Mouse (Mus musculus) embryonic facial prominence, embryonic 11.5 days (tissue): ENCODE data around the gene Gm21974. TPM values are rescaled to one million over a fixed set of nuclear protein-coding genes. Genes with fewer than 3 reads are reported as not detected.

ENCODE experiments used
- ATAC-seq: fragments of 200-750 bp; cut with Nextera tagmentation; replicated peaks from 2 replicates; pipeline ENCODE4 v1.8.0; 2017; ENCODE audit warnings: low read depth; ENCODE audit not compliant: insufficient number of reproducible peaks, low FRiP score, low TSS enrichment
- DNase-seq: peaks from one replicate; pipeline ENCODE4 v3.0.0-alpha.2; 2015; ENCODE audit warnings: low spot score
- H3K27ac ChIP-seq: fragments of 300-500 bp; sonication (generic); replicated peaks from 2 replicates; pipeline ENCODE4 v1.5.1; 2014; ENCODE audit warnings: mild to moderate bottlenecking, low read depth, low read length, control low read depth
- H3K27me3 ChIP-seq: fragments of 300-500 bp; sonication (generic); 2 replicates; pipeline ENCODE4 v1.6.1; 2014; ENCODE audit warnings: mild to moderate bottlenecking, low read length, moderate library complexity, mixed read lengths; ENCODE audit not compliant: control insufficient read depth, insufficient read depth
- H3K36me3 ChIP-seq: fragments of 300-500 bp; sonication (generic); replicated peaks from 2 replicates; pipeline ENCODE4 v1.6.1; 2014; ENCODE audit warnings: low read depth, mild to moderate bottlenecking, low read length, moderate library complexity, mixed read lengths; ENCODE audit not compliant: control insufficient read depth, insufficient read depth
- H3K4me1 ChIP-seq: fragments of 300-500 bp; sonication (generic); 2 replicates; pipeline ENCODE4 v1.6.1; 2014; ENCODE audit warnings: low read length, mixed read lengths; ENCODE audit not compliant: control insufficient read depth, insufficient read depth
- H3K4me2 ChIP-seq: fragments of 300-500 bp; sonication (generic); 2 replicates; pipeline ENCODE4 v1.6.1; 2014; ENCODE audit warnings: low read depth, mild to moderate bottlenecking, control low read depth, low read length, moderate library complexity
- H3K4me3 ChIP-seq: fragments of 300-500 bp; sonication (generic); 2 replicates; pipeline ENCODE4 v1.5.1; 2014; ENCODE audit warnings: low read depth, low read length, control low read depth
- H3K9ac ChIP-seq: fragments of 300-500 bp; sonication (generic); replicated peaks from 2 replicates; pipeline ENCODE4 v1.6.1; 2014; ENCODE audit warnings: mild to moderate bottlenecking, control low read depth, low read length
- H3K9me3 ChIP-seq: fragments of 300-500 bp; sonication (generic); replicated peaks from 2 replicates; pipeline ENCODE4 v1.6.1; 2016; ENCODE audit warnings: mild to moderate bottlenecking, low read length, inconsistent platforms, mixed read lengths; ENCODE audit not compliant: control insufficient read depth
- WGBS: fragments of 180-500 bp; shearing (Covaris S2); extraction: QIAGEN DNeasy Blood & Tissue Kit; methylation state at CpG from one replicate; pipeline ENCODE4 v1.1.7; 2014; 5-methylcytosine and 5-hydroxymethylcytosine counted together
- polyA plus RNA-seq: library from polyadenylated mRNA; unstranded; fragments of >200 nt; fragmentation: Nextera tagmentation; extraction: Ambion mirVana; gene quantifications from 2 replicates; pipeline ENCODE4 v1.2.1, GENCODE M21; 2014

Gene Gm21974
- polyA plus RNA-seq, 1 experiment from 2014 or later: not detected

DNA sequence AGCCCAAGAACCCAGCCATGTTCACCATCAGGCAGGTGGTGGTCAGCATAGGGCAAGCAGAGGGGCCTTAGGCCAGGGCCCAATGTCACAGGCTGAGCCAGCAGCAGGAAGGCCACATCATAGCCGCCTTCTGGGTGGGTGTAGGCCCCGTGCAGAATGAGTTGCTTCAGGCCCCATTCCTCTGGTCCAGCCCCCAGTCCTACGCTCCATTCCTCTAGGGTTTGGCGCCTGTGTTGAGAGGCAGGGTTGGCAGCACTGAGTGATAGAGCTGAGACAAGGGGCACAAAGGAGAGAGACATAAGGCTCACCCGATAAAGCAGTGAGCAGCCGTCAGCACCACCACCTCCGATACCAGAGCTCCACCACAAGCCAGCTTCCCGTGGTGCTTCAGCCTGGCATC, 8.1 kb downstream of the Gm21974 start:
- H3K4me3 ChIP-seq: no peak overlapping the region
- H3K27me3 ChIP-seq: no peaks in the 10 kb centered on the region
- H3K36me3 ChIP-seq: peaks cover 19% of the 10 kb centered on the region
- no peak overlapping the region for H3K27ac ChIP-seq
- DNase-seq (no peak), ATAC-seq (no peak)
- H3K4me1 ChIP-seq: no peaks in the 10 kb centered on the region
- no peak overlapping the region for H3K4me2 ChIP-seq
- no peaks in the 10 kb centered on the region for H3K9me3 ChIP-seq
- no peak overlapping the region for H3K9ac ChIP-seq
- 83% methylated on average over 8 of the region's 8 CpGs for WGBS

DNA sequence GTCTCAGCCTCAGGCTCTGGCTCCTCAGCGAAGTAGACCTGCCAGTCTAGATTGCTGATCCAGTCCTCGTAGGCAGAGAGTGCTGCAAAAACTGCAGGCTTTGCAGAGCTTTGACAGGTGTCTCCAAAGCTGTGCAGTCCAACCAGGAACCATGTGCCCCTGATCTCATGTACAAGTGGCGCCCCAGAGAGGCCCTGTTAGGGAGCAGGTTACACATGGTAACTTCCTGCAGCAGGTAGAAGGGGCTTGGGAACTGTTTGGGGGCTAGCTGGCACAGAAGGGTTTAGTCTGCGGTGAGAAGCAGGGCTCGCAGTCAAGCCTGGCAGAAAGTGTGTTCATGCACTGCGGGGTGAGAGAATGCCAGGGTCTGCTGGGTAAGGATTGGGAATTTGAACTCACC, 8.7 kb downstream of the Gm21974 start:
- DNase-seq: no peak
- H3K9me3 ChIP-seq: no peaks in the 10 kb centered on the region
- peaks cover 25% of the 10 kb centered on the region for H3K36me3 ChIP-seq
- H3K9ac ChIP-seq: no peak overlapping the region
- no peak overlapping the region for H3K4me2 ChIP-seq
- H3K27ac ChIP-seq: no peak overlapping the region
- no peak for ATAC-seq
- H3K27me3 ChIP-seq: no peaks in the 10 kb centered on the region
- 91% methylated on average over 6 of the region's 6 CpGs for WGBS
- no peak overlapping the region for H3K4me3 ChIP-seq
- no peaks in the 10 kb centered on the region for H3K4me1 ChIP-seq

- no peaks in the 10 kb centered on the region for H3K4me1 ChIP-seq
- no peak for ATAC-seq
- no peak overlapping the region for H3K4me3 ChIP-seq
- no peak overlapping the region for H3K27ac ChIP-seq
- no peak for DNase-seq
- no peaks in the 10 kb centered on the region for H3K9me3 ChIP-seq
- 64% methylated on average over 6 of the region's 6 CpGs for WGBS
- peaks cover 31% of the 10 kb centered on the region for H3K36me3 ChIP-seq
- H3K27me3 ChIP-seq: no peaks in the 10 kb centered on the region
- H3K4me2 ChIP-seq: no peak overlapping the region
- H3K9ac ChIP-seq: no peak overlapping the region
These were observed 9.3 kb downstream of the Gm21974 start for GRCm38 (mm10) chr7:127885951-127886350.

GRCm38 (mm10) chr7:127880431-127880830, 14.8 kb downstream of the Gm21974 start:
- Histone ChIP-seq H3K27ac (no peak overlapping the region), H3K9me3 (no peaks in the 10 kb centered on the region), H3K4me2 (no peak overlapping the region), H3K4me3 (no peak overlapping the region), H3K27me3 (no peaks in the 10 kb centered on the region), H3K9ac (no peak overlapping the region), H3K36me3 (peaks cover 44% of the 10 kb centered on the region), H3K4me1 (no peaks in the 10 kb centered on the region)
- WGBS: 83% methylated on average over 12 of the region's 12 CpGs
- DNase-seq (no peak), ATAC-seq (no peak)

DNA sequence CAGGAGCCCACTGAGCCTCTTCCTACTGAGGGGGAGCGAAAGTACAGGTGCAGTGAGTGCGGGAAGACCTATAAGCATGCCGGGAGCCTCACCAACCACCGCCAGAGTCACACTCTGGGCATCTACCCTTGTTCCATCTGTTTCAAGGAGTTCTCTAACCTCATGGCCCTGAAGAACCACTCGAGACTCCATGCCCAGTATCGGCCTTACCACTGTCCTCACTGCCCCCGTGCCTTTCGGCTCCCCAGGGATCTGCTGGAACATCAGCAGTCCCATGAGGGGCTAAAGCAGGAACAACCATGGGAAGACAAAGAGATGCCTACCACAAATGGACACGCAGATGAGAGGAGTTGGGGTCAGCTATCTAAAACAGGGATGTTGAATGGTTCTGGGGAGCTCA, 16.0 kb downstream of the Gm21974 start:
- DNase-seq: no peak
- no peak overlapping the region for H3K4me3 ChIP-seq
- H3K36me3 ChIP-seq: peaks cover 41% of the 10 kb centered on the region
- H3K27me3 ChIP-seq: no peaks in the 10 kb centered on the region
- no peaks in the 10 kb centered on the region for H3K9me3 ChIP-seq
- no peak overlapping the region for H3K9ac ChIP-seq
- no peaks in the 10 kb centered on the region for H3K4me1 ChIP-seq
- 98% methylated on average over 9 of the region's 9 CpGs for WGBS
- H3K27ac ChIP-seq: no peak overlapping the region
- H3K4me2 ChIP-seq: no peak overlapping the region
- no peak for ATAC-seq

GRCm38 (mm10) chr7:127876467-127877348, 18.5 kb downstream of the Gm21974 start, which contains the start of gene Zfp668:
TSS of gene Zfp668 (minus strand) at chr7:127876828.
- no peaks in the 10 kb centered on the region for H3K4me1 ChIP-seq
- peak within 1 kb of the TSS; percentile 93 for H3K4me3 ChIP-seq
- H3K9ac ChIP-seq: peak within 1 kb of the TSS; percentile 99
- H3K4me2 ChIP-seq: peak within 1 kb of the TSS; percentile 70
- H3K27ac ChIP-seq: peak within 1 kb of the TSS; percentile 96
- peaks cover 28% of the 10 kb centered on the region for H3K36me3 ChIP-seq
- ATAC-seq (peak; percentile 53), DNase-seq (peak; percentile 97)
- no peaks in the 10 kb centered on the region for H3K27me3 ChIP-seq
- H3K9me3 ChIP-seq: no peaks in the 10 kb centered on the region
- under 1% methylated on average over 60 of the region's 60 CpGs for WGBS

GRCm38 (mm10) chr7:127876041-127876466, 19.2 kb downstream of the Gm21974 start, which contains the start of gene Zfp646:
TSS of gene Zfp646 (plus strand) at chr7:127876221.
- H3K9ac ChIP-seq: peak within 1 kb of the TSS; percentile 99

GRCm38 (mm10) chr7:127875627-127876001, 19.6 kb downstream of the Gm21974 start:
- H3K27ac ChIP-seq: peak overlapping the region; percentile 96
- 0% methylated on average over 43 of the region's 43 CpGs for WGBS
- peak overlapping the region; percentile 93 for H3K4me3 ChIP-seq
- no peaks in the 10 kb centered on the region for H3K4me1 ChIP-seq
- H3K9me3 ChIP-seq: no peaks in the 10 kb centered on the region
- H3K27me3 ChIP-seq: no peaks in the 10 kb centered on the region
- DNase-seq: peak; percentile 99
- peaks cover 19% of the 10 kb centered on the region for H3K36me3 ChIP-seq
- peak overlapping the region; percentile 99 for H3K9ac ChIP-seq
- H3K4me2 ChIP-seq: peak overlapping the region; percentile 70
- peak; percentile 96 for ATAC-seq

More at GRCm38 (mm10) chr7:127876041-127876466, 19.2 kb downstream of the Gm21974 start, which contains the start of gene Zfp646:
- Histone ChIP-seq H3K4me2 (peak within 1 kb of the TSS; percentile 70), H3K27ac (peak within 1 kb of the TSS; percentile 96), H3K9me3 (no peaks in the 10 kb centered on the region), H3K4me3 (peak within 1 kb of the TSS; percentile 93), H3K27me3 (no peaks in the 10 kb centered on the region), H3K36me3 (peaks cover 22% of the 10 kb centered on the region), H3K4me1 (no peaks in the 10 kb centered on the region)
- DNase-seq (peak; percentile 92), ATAC-seq (peak; percentile 87)
- 0% methylated on average over 41 of the region's 41 CpGs for WGBS
